Mouse (Mus musculus) heart, adult 2 months (tissue): ENCODE measurements around the gene Pask.

Source experiments
- CTCF ChIP-seq: fragments of 200-600 bp; IDR thresholded peaks from 2 replicates; pipeline ENCODE4 v1.8.1; 2022; ENCODE audit warnings: antibody characterized with exemption, mild to moderate bottlenecking, moderate library complexity
- EP300 ChIP-seq: fragments of 200-500 bp; IDR thresholded peaks from 2 replicates; pipeline ENCODE4 v1.6.1; 2011; ENCODE audit warnings: low read depth, low read length, control low read depth; ENCODE audit not compliant: insufficient read depth
- POLR2A ChIP-seq: fragments of 200-500 bp; IDR thresholded peaks from 2 replicates; pipeline ENCODE4 v1.6.1; 2011; ENCODE audit warnings: mild to moderate bottlenecking, low read depth, low read length, control low read depth; ENCODE audit not compliant: insufficient read depth

DNA sequence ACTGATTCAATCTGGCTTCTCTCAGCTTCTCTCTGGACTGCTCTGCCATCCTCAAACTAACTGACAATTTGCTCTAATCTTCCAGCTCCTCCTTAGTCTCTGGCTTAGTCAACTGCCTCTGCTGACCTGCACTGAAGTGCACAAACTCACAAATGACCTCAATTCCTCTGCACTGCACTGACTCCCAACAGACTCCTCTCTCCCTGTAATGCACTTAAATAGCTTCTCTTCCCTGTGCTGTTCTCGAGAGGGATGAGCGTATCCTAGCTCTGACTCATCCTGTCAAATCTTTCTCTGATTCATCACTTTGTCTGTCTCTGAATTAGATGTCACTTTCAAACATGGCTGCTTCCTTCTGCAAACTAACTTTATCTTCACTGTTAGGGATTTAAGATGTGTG, 75.0 kb downstream of the Pask start:
- TF ChIP-seq CTCF = no peak
- TF ChIP-seq POLR2A = no peak
- TF ChIP-seq EP300 = no peak
